Mouse (Mus musculus) heart, adult 8-10 months (tissue): ENCODE results near the gene Xylt1. TPM values are rescaled to one million over a fixed set of nuclear protein-coding genes. Genes with fewer than 3 reads are reported as not detected.

Source experiments
- DNase-seq: peaks from one replicate; pipeline ENCODE4 v3.0.0; 2022; ENCODE audit warnings: low spot score
- total RNA-seq, 4 experiments: library from RNA; stranded (reverse); gene quantifications; 2 replicates each; pipeline ENCODE4 v1.2.4; 2022

Xylt1 gene
- total RNA-seq, 4 experiments from 2014 or later: 1.6 to 2.3 (median 2.1) TPM

DNA sequence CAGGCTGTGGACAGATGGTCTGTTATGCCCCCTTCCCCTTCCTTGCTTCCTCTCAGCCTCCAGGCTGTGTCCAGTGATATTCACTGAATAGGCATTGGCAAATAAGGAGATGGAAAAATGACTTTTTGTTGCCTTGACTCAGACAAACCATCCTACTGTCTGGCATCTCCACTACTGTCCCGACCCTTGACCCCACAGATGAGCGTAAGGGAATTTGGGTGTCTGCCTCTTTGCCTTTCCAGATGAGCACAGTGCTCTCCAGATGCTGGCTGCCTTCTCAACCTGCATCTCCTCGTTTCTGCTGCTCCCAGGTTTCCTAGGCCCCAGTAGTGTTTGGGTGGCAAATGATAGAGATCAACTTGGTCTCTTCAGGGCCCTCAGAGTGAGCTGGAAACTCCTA, 54.3 kb downstream of the Xylt1 start:
- DNase-seq: no peak

- peak; percentile 29 for DNase-seq
Observed at GRCm38 (mm10) chr7:117435730-117436441, 55.1 kb downstream of the Xylt1 start.

- DNase-seq: no peak
Observed at GRCm38 (mm10) chr7:117436892-117437291, 56.1 kb downstream of the Xylt1 start.

DNA sequence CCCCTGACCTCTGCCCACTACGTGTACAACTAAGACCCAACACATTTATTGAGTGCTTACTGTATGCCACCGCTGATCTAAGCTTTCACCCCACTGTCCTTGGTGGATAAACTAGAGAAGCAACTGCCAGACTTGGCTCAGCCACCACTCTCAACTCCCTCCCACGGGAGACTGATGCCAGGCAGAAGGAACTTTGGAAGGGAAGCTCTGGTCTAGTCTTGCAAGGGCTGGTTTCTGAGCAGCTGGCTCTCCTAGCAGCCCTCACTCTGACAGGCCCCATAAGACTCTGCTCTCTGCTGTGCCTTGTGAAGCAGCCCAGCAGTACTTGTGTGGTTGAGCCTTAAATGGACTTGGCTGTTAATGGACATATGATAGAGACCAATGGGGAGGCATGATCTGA, 60.2 kb downstream of the Xylt1 start:
- no peak for DNase-seq

GRCm38 (mm10) chr7:117442639-117443038, 61.9 kb downstream of the Xylt1 start:
- DNase-seq: no peak

DNA sequence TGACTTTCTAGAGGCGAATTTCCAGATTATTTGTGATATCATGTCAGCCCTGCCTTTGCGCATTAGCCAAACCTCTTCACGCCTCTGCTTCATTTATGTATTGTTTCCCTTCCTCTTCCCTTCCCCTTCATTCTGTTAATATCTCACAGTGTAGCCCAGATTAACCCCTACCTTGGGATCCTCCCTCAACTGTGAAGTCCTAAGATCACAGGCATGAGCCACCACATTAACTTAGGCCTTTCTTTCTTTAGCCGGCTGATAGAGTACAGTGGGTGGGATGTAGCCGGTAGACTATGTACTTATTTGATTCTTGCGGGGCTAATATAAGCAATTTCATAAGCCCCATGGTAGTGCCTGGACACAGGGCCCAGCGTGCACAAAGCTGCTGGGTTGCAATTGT, 62.4 kb downstream of the Xylt1 start:
- DNase-seq: no peak

DNA sequence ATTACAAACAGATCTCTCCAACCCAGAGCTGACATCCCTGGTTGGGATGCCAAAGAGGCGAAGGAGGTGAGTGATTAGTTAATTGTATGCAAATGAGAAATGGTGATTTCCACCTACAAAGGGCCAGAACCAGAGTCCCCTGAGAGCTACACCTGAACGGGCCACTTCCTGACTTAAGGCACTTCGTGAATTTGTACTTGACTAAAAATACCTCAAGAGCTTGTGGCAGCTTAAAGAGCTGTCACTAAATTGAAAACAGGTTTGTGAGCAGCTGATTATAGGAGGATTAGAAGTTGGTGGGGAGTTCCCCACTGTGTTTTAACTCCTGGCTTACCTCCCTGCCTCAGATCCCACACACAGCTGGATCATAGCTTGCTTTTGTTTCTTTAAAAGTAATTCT, 64.7 kb downstream of the Xylt1 start:
- DNase-seq: no peak

DNA sequence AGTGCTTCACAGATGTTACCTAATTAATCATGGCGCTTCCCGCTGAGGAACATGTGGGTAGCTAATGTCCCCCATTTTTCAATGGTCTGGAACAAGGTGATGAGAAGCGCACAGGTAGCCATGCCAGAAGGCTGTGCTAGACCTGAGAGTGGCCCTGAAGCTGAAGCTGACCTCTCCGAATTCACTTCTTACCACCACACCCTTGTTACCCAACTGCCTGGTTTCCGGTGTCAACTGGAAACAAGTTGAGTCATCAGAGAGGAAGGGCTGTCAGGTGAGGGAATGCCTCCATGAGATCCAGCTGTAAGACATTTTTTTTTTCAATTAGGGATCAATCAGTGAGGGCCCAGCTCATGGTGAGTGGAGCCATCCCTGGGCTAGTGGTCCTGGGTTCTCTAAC, 68.8 kb downstream of the Xylt1 start:
- no peak for DNase-seq

DNA sequence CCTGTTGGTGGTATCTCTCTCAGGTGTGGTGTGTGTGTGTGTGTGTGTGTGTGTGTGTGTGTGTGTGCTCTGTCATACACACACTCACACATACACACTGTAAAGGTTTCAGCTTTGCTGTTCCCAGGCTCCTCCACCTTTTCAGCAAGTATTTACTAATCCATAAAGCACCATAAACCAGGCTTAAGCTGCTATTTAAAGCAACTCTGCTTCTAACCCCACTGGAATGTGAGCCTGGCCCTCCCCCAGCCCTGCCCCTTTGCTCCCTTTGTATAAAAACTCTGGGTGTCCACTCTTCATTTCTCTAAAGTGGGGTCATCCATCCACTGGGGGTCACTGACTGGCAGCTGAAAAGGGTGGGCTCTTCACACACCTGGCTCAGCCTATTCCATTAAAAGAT, 70.4 kb downstream of the Xylt1 start:
- no peak for DNase-seq

GRCm38 (mm10) chr7:117452269-117452668, 71.5 kb downstream of the Xylt1 start:
- no peak for DNase-seq

DNA sequence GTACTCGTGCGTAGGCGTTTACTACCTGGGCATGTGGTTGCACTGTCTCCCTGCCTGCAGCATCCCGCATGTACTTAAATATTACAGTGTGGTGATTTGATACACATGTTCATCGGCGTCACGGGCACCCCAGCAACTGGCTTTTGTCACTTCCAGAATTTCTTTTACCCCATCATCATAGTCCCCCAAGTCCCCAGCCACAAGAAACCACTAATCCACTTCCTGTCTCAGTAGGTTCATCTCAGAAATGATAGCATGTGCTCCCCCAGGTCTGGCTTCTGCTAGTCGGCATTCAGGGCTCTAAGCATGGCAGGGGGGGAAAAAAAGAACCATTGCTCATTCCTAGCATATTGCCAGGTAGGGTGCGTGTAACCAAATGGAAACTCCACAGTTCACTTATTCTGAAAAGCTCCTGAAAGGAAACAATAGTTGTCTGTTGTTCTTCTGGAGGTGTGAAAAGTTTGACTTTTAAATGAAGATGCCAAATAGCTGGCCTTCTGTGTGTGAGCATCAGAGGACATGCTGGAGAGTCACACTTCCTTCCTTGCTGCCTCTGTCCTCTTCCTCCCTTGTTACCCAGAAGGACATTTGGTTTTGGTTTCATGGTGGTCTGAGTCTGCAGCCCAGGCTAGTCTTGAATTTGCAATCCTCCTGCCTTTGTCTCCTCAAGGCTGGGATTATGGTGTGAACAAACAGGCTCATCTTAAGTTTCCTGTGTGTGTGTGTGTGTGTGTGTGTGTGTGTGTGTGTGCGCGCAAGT, 74.2 kb downstream of the Xylt1 start:
- no peak for DNase-seq

GRCm38 (mm10) chr7:117462196-117462935, 81.6 kb downstream of the Xylt1 start:
- DNase-seq: peak; percentile 62

GRCm38 (mm10) chr7:117464956-117465355, 84.2 kb downstream of the Xylt1 start:
- DNase-seq: no peak

DNA sequence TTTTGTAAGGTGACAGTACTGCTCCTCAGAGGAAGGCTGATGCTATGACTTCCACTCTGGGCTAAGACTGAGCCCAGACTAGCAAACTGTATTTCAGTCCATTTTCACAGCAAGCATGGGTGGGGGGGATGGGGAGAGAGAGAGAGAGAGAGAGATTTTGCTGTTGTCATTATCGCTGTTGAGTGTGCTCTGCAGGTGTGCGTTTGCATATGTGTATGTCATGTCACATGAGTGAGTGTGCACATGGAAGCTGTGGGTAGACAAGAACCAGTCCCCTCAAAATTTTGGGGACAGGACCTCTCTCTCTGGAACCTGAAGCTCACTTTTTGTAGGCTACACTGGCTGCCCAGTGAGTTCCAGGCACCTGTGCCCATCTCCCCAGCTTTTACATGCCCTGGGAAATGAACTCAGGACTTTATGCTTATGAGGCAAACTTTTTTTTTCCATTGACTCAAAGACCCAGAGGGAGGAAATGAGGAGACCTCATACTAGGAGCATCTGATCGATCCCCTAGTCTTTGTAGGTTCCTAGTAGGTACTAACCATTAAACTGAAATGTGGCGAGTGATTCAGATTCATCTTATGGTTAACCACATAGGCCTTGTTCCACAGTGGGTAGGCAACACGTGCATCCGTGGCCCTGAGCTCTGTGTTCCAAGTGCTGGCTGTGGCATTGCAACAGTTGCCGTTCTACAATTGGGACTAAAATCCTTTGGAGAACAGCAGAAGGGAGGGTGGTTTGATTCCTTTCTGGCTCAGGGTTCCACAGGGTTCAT, 85.4 kb downstream of the Xylt1 start:
- no peak for DNase-seq

DNA sequence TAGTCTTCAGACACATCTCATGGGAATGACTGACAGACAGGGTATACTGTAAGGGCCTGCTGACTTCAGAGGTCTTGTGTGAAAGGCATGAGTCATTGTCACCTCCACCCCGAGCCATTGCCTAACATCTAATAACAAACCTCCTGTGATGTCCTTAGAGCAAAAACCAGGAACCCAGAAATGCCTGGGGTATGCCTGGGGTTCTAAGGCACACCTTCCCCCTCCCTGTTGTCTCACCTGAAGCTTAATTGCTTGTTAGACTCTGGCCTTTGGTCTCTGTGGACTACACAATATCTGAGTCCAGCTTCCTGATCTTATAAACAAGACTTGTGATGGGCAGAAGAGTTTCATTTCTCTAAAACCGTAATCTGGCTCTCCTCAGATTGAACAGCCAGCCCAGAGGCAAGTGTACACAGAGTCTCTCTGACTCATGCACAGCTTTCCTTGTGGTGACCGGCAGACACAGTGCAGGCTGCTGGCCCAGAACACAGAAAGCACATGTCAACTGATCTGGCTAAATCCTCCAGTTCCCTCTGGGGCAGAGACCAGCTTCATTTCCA, 89.5 kb downstream of the Xylt1 start:
- DNase-seq: peak; percentile 49

DNA sequence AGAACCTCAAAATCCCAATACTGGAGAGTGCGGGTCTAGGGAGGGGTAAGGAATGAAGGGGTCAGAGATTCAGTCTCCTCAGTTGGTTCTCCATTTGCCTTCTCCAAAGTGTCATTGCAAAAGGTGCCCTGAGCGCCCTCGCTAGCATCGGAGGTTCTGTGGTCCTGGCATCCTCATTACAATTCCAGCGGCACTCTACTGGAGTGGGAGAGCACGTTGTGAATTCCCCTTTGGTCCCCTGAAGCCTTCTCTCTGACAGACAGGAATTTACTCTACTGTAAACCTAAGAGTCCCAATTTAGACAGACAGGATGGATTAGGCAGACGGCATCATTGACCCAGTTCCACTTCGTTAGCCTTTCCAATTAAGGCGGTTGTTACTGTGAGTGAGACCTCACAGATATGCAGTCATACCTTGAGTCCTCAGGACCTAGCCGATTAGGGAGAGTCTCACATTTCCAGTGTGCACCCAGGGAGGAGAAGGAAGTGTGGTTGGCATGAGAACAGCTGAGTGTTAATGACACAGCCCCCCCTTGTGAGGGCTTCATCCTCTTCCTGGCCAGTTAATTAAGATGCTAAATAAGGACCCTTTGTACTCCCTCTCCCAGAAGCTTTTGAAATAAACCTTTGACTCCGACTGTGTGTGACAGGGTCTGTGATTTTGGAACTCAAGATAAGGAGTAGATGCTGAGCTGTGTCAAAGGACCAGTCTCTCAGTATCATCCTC, 91.4 kb downstream of the Xylt1 start:
- no peak for DNase-seq

DNA sequence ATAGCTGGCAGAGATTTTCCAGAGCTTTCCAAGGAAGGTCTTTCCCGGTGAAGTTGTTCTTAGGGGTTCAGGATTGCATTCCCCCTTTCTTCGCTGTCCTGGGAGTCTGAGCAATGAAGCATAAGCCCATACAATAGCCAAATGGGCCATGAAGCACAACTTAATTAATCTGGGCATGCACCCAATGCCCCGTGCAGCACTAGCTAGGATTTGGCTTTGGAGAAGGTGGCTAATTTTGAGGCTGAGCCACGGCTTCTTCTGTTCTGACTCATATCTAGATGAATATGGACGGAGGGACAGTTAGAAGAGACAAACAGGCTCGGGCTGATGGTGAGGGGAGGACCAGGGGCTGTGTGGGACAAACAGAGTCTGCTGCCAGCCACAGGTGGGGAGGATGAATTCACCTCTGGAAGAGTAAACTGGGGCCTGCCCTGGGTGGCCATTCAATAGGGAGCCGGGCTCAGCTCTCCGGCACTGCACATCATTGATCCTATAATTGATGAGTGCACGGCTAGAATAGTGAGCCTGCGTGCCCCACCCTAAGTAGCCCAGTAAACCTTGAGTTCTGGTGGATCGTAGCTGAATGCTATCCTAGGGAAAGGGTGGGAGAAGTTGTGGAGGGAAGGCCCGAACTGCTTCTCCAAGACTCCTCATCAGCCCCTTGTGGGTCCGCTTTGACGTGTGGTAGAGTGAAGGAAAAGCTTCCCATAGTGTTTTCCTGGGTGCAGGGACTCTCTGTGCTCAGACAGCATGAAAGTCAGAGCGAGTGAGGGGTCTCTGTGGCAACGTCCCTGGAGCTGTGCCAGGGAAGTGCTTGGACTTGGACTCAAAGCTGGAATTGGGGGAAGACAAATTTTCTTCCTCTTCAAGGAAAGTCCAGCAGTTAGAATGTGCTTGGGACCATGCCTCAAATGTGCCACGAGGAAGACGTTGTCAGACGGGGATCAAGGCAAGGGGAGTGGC, 92.3 kb downstream of the Xylt1 start:
- DNase-seq: no peak

DNA sequence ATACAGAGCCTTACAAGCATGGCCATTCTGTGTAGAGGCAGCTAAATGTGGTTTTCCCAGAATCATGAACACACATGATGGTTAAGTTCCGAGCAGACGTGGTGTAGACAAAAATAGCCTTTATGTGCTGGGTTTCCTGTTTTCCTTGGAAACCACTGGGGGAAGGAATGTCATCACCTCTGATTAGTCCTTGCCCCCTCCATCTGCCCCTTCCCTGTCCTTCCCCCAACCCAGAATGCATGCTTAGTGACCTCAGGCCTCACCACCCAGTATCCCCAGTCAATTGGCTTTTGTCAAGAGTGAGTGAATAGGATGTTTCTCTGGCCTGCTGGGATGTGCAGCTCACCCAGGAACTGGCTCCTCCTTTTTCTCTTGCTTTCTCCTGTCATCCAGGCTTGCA, 93.5 kb downstream of the Xylt1 start:
- DNase-seq: no peak

DNA sequence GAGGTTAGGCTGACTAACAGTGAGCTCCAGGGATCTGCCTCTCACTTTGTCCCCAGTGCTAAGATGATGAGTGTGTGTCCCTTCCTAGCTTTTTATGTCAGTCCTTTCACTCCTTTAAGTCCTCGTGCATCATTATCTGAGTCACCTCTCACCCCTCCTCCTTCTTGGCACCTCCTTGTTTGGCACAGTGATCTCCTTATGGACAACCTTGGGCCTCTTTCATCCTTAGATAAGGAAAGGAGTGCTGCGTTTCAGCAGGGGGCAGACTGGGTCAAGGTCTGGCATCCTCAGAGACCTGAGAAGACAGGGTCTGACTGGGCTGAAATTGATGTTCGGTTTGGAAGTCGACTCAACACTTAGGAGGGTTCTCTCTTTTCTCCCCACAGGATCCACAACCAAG, 94.3 kb downstream of the Xylt1 start:
- DNase-seq: no peak

DNA sequence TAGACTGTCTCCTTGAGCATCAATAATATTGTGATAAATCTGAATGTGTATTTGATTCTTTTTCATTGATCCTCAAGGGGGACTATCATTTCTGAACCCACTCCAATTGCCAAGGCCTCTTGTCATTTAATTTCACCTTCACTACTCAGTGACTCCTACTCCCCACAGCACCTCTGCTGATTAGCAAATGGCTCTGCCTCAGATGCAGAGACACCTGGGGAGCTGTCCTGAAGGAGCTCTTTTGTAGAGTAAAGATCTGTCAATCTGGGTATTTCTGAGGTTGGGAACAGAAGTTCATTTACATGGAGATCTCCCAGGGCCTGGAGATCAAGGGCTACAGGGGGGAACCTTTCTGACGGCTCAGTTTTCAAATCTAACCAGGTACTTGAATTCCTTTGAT, 98.2 kb downstream of the Xylt1 start:
- DNase-seq: no peak
